Mouse (Mus musculus) cerebellum, adult 18-20 months (tissue): ENCODE data around the gene Prps1.
A peak's percentile ranks its signal among the peaks of the same experiment; 100 is the strongest.
"Not testable (repeated sequence)": the region's sequence is repeated elsewhere in the genome, so short reads cannot be mapped to it uniquely, and the experiment has no call there.

ENCODE experiments used
- DNase-seq, 2 experiments: peaks; one replicate each; pipeline ENCODE4 v3.0.0; 2021

Prps1 gene

DNA sequence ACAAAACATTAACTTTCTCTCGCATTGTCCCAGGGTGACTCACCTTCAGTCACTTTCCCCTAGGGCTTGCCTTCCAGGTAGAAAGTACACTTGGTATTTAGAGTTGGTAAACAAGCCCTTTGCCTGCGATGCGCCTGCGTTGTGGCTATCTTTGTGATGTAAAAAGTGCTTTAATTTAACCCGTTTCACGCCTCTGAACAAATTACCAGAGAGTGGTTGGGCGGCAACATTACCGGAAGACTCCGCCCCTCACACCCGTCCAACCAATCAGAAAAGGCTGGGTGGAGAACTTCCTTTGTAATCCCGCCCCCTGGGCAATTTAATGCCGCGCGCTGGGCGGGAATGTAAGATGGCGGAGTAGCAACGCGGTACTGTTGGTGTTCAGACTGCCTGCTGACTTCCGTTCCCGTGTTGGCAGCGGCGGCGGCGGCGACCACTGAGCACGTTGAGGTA lies at the start of gene Prps1:
Gene Prps1 (plus strand): TSS at position 335 of the 453 bp plus-strand sequence.
- peak; percentile 81 to 85 for DNase-seq

DNA sequence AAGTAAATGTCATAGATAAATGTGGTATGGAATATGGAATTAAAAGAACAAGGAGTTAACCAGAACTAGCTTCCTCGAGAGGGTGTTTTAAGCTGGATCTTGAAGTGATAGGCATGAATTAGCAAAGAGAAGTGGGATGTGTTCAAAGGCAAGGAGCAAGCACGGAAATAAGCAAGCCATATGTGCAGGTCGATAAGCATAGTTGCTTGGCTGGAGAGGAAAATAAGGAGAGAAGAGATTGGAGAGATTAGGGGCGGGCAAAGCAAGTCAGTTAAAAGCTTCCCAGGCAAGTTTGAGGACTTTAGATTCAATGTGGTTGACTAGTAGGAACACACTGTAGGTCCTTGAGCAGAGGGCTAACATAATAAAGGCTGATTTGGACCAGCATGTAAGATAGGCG lies 48.8 kb upstream of the Prps1 start:
- no peak for DNase-seq

DNA sequence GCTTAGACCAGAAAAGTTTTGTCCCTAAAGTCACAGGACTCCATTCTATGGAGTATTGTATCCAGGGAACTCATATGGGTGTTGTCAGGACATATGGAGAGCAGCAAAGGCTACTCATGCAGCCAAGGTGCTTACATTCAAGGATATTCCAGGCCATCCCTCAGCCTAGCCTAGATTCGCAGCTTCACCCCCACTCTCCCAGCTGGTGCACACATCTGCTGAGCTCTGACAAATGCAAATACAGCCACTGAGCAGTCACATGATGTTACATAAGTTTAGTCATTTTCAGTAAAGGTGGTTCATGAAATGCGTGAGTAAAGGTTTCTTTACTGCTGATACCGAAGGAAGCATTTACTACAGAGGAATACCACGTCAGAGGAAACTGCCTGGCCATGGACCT lies 37.9 kb upstream of the Prps1 start:
- no peak for DNase-seq

DNA sequence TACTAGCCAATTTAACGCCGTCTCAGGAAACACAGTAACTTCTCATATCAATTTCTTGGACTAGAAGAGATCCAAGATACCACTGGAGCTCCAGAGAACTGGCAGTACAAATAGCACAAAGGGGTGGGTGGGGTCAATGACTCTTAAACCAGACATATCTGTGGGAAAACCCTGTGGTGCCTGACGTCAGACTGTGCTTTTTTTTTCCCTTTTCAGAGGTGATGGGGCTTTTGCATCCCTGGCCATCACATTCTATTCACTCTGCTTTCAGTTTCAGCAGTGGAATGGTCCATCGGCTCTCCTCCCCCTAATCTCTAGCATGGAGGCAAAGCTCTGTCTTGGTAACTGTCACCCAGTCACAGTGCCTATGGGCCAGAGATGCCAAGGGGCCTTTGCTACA lies 29.3 kb upstream of the Prps1 start:
- DNase-seq, result no peak

DNA sequence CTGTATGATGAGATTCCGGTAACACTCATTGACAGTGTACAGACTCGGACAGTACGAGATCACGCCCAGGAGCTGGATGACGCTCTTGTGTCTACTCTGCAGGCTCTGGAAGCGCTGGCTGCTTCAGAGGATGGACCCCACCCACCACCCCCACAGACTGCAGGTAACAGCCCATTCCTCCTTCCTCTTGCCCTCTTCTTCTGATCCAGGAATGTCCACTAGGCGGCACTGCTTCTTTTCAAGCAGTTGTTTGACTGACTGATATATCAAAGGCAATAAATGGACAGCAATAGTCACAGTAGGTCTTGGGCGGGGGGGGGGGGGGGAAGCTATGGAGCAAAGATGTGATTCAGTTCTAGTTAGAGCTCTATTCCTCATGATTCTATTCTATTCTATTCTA lies 28.2 kb upstream of the Prps1 start:
- no peak for DNase-seq

DNA sequence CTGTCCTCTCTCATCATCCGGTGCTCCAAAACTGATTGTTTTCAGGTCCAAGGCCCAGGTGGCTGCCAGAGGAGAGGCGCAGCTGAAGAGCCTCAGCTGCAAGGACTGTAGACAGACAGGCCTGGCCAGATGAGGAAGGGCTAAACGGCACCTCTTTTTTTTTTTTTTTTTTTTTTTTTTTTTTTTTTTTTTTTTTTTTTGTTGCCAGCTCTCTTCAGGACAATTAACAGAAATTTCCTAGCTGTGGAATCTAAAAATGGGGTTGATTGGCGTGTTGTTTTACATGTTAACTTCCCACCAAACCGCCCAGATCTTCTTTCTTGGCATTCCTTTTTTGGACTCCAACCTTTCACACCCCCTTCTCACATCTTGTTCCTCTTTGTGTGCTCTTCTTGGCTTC lies 26.4 kb upstream of the Prps1 start:
- no peak for DNase-seq

DNA sequence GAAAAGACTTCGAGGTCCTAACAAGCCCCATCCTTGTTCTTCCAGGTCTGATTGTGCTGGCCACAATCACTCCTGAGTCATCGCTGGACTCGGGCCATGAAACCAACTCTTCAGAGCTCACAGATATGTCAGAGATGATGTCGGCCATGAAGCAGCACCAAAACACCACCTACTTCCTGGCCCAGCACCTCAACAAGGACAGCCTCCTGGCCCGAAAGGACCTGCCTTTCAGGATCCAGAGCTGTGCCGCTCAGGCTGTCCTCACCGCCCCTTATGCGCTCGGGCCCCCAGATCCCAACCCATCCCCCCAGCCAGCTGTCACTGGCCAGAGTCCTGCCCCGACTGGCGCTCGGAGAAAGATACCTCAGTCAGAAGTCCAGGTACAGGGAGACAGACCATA lies 25.9 kb upstream of the Prps1 start:
- DNase-seq, result peak; percentile 52 to 57

DNA sequence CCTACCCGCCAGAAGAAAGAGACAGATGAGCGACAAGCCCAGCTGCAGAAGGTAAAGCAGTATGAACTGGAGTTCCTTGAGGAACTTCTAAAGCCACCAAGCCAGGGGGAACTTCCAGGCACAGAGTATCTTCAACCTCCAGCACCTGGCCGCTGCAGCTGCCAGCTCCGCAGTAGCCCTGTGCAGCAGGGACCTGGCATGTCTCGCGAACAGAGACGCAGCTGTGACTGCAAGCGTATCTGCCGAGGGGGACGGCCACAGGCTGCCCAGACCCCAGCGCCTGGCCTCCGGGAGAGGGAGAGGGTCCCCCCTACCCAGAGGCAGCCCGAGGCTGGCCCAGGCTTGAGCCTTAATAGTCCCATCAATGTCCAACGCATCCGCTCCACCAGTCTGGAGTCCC lies 24.4 kb upstream of the Prps1 start:
- DNase-seq, result no peak

DNA sequence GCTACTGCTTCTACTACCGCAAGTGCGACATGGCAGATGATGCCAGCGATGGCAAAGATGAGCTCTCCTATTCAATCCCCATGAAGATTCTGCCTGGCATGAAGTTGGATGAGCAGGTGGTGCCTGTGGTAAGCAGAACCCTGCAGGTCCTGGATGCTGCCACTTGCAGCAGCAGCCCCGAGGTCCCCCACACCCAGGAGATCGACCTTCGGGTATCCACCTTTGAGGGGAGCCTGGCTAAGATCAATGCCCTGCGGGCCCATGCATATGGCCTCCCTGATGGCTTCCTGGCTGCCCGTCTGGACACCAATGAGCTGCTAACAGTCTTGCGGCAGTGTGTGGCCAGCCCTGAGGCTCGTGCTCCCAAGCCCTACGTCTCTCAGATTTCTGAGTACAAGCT lies 23.6 kb upstream of the Prps1 start:
- peak in 1 of 2 experiments; percentile 19 for DNase-seq

DNA sequence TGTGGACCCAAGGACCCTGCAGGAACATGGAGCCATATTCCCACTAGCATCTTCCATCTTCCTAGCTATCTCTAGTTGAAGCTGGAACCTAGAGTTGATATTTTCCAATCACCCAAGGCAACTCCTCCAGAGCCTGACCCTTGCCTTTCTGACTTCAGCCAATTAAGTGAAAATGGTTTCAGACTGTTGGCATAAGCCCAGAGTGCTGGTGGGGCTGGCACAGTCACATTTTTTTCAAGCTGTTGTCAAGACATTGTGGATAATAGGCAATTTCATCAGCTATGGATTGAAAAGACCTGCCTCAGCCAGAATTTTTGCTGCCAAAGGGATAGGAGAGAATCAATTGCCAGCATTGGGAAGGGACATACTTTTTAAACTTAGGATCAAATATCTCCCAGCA lies 18.5 kb upstream of the Prps1 start:
- DNase-seq, result no peak

DNA sequence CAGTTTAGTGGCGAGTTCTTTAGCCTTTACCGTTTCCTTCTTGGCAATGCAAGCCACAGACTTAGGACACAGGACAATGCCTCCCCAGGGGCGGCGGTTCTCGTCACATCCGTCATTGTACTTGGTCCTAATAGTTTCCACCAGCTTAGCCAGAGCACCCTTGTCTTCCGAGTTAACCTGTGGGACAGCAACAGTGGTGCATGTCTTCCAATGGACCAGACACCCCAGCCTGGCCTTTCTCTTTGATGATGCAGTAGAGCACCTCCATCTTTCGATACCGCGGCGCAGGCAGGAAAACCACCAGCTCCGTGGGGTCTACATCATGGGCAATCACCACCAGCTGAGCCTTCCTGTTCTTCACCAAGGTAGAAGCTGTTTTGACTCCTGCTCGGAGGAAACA lies 10.9 kb upstream of the Prps1 start:
- no peak for DNase-seq

DNA sequence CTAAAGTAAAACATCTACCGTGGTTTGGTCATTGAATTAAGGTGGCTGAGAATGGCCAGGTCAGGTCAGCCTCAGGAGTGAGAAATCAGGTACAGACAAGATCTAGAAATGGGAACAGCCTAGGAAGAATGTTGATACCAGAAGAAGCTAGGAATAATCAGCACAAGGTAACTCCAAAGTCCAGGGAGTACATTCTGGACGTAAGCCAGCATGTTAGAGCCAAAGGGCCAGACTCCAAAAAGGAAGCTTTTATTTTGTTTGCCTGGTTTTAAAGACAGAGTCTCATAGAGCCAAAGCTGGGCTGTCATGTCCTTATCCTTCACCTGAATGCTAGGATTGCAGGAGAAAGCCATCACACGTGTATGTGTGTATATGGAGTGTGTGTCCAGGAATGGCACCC lies 6.3 kb upstream of the Prps1 start:
- no peak for DNase-seq

DNA sequence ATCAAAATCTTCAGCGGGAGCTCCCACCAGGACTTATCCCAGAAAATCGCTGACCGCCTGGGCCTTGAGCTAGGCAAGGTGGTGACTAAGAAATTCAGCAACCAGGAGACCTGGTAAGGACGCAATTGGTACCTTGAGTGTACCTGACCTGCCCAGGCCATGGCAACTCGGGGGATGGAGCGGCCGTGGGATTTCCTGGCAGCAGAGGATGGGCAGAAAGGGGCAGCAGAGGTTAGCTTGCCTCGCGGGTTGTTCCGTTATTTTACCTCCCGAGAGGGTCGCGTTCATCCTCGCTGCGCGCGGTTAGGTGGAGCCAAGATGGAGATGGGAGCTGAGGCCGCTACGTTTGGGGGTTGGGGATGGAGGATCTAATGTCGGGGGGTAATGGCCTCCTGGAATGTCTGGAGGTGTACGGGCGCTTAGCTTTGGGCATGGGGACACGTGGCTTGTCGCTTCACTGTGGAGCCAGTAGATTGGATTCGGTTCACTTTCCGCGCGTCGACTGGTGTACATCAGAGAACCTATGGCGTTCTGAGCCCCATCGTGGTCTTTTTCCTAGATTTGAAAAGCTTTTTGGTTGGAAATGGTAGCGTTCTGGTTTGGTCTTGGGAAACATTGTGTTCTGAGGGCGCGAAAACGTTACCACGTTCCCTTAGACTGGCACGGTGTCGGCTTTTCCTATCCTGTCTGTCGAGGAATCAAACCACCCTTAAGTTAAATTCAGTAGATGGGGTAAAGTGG lies 508 bp downstream of the Prps1 start:
- no peak for DNase-seq

DNA sequence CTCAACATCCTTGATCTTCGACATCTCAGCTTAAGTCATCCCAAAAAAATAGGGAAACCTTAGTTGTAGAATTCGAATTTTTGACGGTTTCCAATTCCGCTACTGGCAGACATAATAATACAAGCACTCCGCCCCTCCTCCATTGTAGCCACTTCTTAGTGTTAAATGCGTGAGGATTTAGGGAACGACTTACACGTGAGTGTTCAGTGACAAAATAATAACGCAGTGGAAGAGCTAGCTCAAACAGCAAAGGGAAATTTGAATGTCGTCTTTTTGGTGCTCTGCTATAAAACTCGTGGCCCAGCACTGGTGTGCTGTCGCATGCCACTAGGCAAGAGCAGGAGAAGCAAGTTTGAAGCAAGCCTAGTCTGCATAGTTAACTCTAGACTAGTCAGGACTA lies 1.1 kb downstream of the Prps1 start:
- DNase-seq, result peak in 1 of 2 experiments; percentile 5

DNA sequence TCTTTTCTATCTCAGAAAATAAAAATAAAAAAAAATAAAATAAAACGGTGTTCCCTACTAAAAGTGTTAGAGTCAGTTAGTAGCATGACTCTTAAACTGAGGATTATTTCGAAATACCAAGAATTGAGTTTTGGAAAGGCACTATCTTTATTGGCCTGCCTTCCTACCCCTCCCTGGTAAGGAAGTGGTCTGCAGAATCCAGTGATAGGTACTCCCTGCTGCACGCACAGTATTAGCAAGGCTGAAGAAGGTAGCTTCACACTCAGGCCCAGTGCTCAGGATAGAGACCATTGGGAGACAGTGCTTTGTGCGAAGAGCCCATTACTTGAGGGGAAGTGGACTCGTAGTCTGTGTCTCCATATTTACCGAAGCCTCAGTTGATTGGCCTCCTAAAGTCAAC lies 21.8 kb downstream of the Prps1 start:
- no peak for DNase-seq

DNA sequence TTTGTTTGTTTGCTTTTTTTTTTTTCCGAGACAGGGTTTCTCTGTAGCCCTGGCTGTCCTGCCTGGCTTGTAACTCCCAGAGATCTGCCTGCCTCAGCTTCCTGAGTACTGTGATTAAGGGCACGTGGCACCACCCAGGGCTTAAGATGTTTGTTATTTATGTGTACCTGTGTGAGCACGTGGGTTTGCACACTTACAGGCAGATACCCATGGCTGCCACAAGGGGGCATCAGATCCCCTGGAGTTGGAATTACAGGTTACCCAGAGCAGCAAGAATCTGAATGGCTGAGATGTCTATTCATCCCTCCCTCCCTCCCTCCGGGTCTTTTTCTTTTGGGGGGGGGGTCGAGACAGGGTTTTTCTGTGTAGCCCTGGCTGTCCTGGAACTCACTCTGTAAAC lies 22.8 kb downstream of the Prps1 start:
- DNase-seq, result peak; percentile 20 to 45

DNA sequence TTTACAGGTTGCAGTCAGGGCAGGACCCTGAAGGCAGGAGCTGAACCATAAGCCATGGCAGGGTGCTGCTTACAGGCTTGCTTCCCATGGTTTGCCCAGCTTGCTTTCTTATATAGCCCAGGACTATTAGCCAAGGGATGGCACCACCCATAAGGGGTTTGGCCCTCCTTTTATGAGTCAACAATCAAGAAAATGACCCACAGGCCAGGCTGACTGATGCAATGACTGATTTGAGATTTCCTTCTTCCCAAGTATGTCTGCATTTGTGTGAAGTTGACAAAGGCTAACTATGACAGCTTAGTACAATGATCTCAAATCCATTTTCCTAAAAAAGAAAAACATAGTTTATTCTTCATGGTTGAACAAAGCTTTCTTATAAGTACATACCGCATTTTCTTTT lies 32.8 kb downstream of the Prps1 start:
- DNase-seq, result no peak

DNA sequence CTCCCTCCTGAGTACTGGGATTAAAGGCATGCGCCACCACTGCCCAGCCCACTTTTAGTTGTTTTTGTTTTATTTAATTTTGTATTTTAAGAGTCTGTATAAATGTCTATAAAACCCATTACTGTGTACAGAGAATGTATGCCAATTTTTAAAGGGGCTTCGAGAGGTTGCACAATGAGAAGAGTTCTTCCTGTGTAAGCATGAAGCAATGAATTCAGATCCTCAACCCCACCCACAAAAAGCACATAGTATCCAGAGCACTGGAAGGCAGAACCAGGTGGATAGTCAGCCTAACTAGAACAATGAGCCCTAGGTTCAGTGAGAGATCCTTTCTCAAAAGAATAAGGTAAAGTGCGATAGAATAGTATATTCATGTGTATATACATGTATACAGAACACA lies 33.8 kb downstream of the Prps1 start:
- no peak for DNase-seq

DNA sequence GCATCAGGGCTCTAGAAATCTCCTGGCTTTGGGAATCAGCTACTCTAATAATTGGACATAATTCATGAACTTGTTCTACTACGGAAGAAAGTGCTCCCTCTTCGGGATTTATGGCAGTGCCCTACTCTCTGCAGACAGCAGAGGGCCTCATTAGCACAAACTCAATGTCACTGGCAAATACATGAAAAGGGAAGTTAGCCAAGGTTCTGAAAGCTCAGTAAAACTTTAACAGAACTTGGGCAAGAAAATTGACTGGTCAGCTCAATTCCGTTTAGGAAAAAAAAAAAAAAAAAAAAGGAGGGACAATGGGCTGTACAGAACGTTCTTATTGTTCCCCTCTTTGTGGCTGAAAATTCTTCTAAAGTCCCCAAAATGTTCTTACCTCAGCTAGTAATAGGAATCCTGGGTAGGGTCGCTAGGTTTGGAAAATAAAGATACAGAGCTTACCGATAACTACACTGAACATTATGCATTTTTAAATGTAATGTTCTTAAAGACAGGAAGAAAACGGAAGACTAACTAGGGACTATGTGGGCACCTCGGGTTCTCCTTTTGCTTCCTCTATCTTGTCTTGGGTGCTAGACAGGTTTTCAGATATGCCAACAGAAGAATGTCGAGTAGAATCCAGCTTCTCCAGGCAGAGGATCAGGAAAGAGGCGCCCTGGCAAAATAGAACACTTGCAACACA lies 35.6 kb downstream of the Prps1 start:
- peak; percentile 36 to 37 for DNase-seq

DNA sequence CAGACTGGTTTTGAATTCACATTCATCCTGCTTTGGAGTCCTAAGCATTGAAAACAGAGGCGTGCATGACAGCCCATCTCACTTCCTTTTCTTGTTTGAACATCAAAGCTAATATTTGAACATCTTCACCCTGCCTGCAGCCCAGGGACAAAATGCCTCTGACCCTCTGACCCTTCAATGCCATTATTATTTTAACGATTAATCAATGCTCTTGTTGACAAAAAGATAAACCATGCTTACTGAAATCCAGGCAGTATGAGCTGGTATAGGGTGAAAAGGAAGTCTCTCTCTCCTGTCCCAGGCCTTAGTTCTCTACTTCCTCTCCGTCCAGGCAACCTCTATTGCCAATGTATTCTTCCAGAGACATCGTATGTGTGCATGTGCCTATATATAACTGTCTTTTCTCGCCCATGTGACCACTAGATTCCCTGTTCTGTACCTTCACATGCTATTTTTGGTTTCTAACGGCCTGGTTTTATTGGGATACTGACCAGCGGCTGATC lies 37.2 kb downstream of the Prps1 start:
- DNase-seq, result no peak

DNA sequence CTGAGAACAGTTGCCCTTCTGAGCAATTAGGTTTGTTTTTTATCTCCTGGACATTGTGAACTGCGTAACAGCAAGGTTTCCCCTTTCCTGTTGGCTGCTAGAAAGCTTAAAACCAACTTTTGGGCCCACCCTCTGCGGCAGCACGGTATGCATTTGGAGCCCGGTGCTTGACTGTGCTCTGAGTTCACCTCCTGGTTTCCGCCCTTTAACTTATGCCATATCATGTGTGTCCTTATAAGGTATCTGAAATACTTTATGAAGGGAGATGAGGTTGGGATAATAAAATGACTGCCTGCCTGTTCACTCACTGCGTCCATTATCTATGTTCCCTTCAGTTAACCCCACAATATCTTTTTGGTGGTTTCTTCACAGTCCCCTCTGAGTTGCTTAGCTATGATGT lies 37.8 kb downstream of the Prps1 start:
- no peak for DNase-seq

DNA sequence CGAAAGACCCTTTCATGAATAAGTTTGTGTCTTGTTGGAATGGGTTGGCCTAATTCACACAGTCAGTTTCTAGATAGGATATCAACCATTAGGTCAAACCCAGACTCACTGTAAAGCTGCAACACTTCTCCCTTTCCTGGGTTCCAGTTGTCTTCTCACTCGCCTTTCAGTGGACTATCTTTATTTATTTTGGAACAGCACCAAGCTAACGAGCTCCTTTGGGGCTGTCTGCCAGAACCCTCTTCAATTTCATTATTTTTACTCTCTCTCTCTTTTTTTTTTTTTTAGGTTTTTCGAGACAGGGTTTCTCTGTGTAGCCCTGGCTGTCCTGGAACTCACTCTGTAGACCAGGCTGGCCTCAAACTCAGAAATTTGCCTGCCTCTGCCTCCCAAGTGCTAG lies 42.0 kb downstream of the Prps1 start:
- DNase-seq, result not testable (repeated sequence)

DNA sequence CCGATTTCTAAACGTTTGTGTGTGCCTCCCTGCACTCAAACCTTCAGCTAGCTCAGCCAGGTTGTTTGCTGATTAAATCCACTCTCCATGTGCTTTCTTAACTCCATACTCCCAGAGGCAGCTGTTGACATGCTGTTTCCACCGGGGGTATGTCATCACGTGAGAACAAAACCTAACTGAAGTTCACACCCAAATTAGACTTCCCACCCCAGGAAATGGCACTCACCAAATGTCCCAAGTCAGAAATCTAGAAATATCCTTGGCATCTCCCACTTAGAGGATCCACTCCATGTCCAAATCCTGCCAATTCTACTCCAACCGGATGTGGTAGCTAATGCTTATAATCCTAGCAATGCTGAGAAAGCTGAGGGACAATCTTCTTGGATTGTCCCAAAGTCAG lies 43.9 kb downstream of the Prps1 start:
- DNase-seq, result no peak
